Comparison of ENCODE assay signal across 27 mouse cellular contexts in genomic region chr9:48689718-48689980, GRCm38 (mm10).
A peak's percentile ranks its signal among the peaks of the same experiment; 100 is the strongest.
DNase-seq lines count a peak whose midpoint lies in the region; ATAC-seq and TF ChIP-seq lines count a peak whose summit lies in the region.
"Had no signal": no experiment of that assay in that cellular context is flagged by ENCODE, and none has a peak within 500 bp of the region (broad histone marks: within the 10 kb centered on the region; RNA-seq: fewer than 3 reads in every experiment).

No protein-coding gene starts in this region.

- no peaks in the 10 kb centered on the region for H3K27me3 ChIP-seq in liver, embryonic 13.5 days
- H3K27me3 ChIP-seq in liver, embryonic 16.5 days (ENCODE audit: control insufficient read depth, insufficient read depth, low read depth, low read length), result no peaks in the 10 kb centered on the region; the same call in 1 of the 2 replicates
- H3K27me3 ChIP-seq: CH12.LX; hindbrain, embryonic 15.5 days had no signal

- H3K4me2 ChIP-seq in liver, embryonic 13.5 days, result peak overlapping the region; percentile 66
- H3K4me2 ChIP-seq in liver, embryonic 16.5 days (ENCODE audit: low read depth, low read length), result peak overlapping the region; percentile 33; the same call in 1 of the 2 replicates
- H3K4me2 ChIP-seq: embryonic facial prominence, embryonic 13.5 days; forebrain, embryonic 13.5 days; heart, embryonic 11.5 days; hindbrain, embryonic 15.5 days had no signal

- H3K9me3 ChIP-seq in liver, embryonic 13.5 days (replicated peaks), result no peaks in the 10 kb centered on the region
- no peaks in the 10 kb centered on the region for H3K9me3 ChIP-seq in liver, embryonic 16.5 days (replicated peaks; ENCODE audit: control insufficient read depth, low read length)
- H3K9me3 ChIP-seq: embryonic facial prominence, embryonic 10.5 days; embryonic facial prominence, embryonic 13.5 days; forebrain, embryonic 13.5 days; G1E; hindbrain, embryonic 15.5 days had no signal

- peaks cover 38% of the 10 kb centered on the region for H3K4me1 ChIP-seq in liver, embryonic 13.5 days (replicated peaks)
- H3K4me1 ChIP-seq in liver, embryonic 16.5 days (ENCODE audit: control insufficient read depth, low read depth, low read length), result peaks cover 17% of the 10 kb centered on the region

- ATAC-seq in liver, embryonic 13.5 days (ENCODE audit: low read depth), result no peak
- no peak for ATAC-seq in liver, embryonic 16.5 days (ENCODE audit: low read depth)
- ATAC-seq: forebrain, embryonic 13.5 days; forebrain, postnatal 0 days; Patski had no signal

- intact Hi-C loops in gastrocnemius, adult 2 months (cut with DNase I), result no loop called here
- intact Hi-C loops in gastrocnemius, postnatal 36 days (cut with DNase I), result no loop called here

- H3K4me3 ChIP-seq in gastrocnemius, adult 2 months, result no peak overlapping the region
- no peak overlapping the region for H3K4me3 ChIP-seq in layer of hippocampus, adult 2 months
- H3K4me3 ChIP-seq in liver, embryonic 13.5 days (replicated peaks), result no peak overlapping the region
- H3K4me3 ChIP-seq in liver, embryonic 16.5 days (ENCODE audit: low read depth, low read length), result no peak overlapping the region
- H3K4me3 ChIP-seq: embryonic facial prominence, embryonic 10.5 days; embryonic facial prominence, embryonic 13.5 days; erythroblast, embryonic 14.5 days; forebrain, embryonic 13.5 days; hindbrain, embryonic 15.5 days had no signal

- TF ChIP-seq CTCF in gastrocnemius, adult 2 months (IDR thresholded peaks at IDR 0.05), result no peak
- no peak for TF ChIP-seq CTCF in layer of hippocampus, adult 2 months (conservative IDR thresholded peaks at IDR 0.05)

- H3K27ac ChIP-seq in gastrocnemius, adult 2 months, result peak overlapping the region; percentile 41; the same call in 1 of the 2 replicates
- peak overlapping the region; percentile 84 for H3K27ac ChIP-seq in layer of hippocampus, adult 2 months
- peak overlapping the region; percentile 89 for H3K27ac ChIP-seq in liver, embryonic 13.5 days
- H3K27ac ChIP-seq in liver, embryonic 16.5 days (ENCODE audit: low read length), result peak overlapping the region; percentile 51; the same call in 1 of the 2 replicates
- H3K27ac ChIP-seq: embryonic facial prominence, embryonic 13.5 days; forebrain, embryonic 13.5 days; hindbrain, embryonic 15.5 days had no signal

- WGBS in liver, embryonic 13.5 days (ENCODE audit: insufficient replicate concordance), result 44% methylated on average over 1 of the region's 1 CpGs
- 50% methylated on average over 1 of the region's 1 CpGs for WGBS in liver, embryonic 16.5 days (ENCODE audit: insufficient replicate concordance)

- no peak overlapping the region for H3K9ac ChIP-seq in liver, embryonic 13.5 days
- H3K9ac ChIP-seq in liver, embryonic 16.5 days (ENCODE audit: low read depth, low read length), result no peak overlapping the region
- H3K9ac ChIP-seq: embryonic facial prominence, embryonic 13.5 days; forebrain, embryonic 13.5 days; forebrain, postnatal 0 days; hindbrain, embryonic 15.5 days had no signal

- no peaks in the 10 kb centered on the region for H3K36me3 ChIP-seq in liver, embryonic 13.5 days
- H3K36me3 ChIP-seq in liver, embryonic 16.5 days (ENCODE audit: control insufficient read depth, insufficient read depth), result no peaks in the 10 kb centered on the region
- H3K36me3 ChIP-seq: embryonic facial prominence, embryonic 10.5 days; embryonic facial prominence, embryonic 13.5 days; hindbrain, embryonic 15.5 days had no signal

- no peak for DNase-seq in gastrocnemius, adult 2 months
- no peak for DNase-seq in gastrocnemius, postnatal 36 days
- DNase-seq in layer of hippocampus, adult 2 months (ENCODE audit: low spot score in 2 of 2), result no peak
- no peak for DNase-seq in layer of hippocampus, adult 11-12 months (ENCODE audit: low spot score)
- DNase-seq in liver, embryonic 13.5 days, result no peak
- DNase-seq in retina, embryonic 14.5 days (ENCODE audit: low spot score), result no peak
- DNase-seq in right cerebral cortex, postnatal 4 days, result no peak
- DNase-seq: adrenal gland, adult 2 months; adrenal gland, postnatal 14 days; B cell, adult 2 months; cerebellum, adult 11-12 months; cerebellum, adult 8-10 months; cerebellum, postnatal 10 days; cerebellum, postnatal 36 days; embryo, embryonic 11 days; forebrain, postnatal 0 days; gastrocnemius, postnatal 25 days had no signal
